Mouse (Mus musculus): ENCODE results near the gene Gapvd1. TPM values are rescaled to one million over a fixed set of nuclear protein-coding genes. Genes with fewer than 3 reads are reported as not detected.

Gapvd1 gene
- polyA plus RNA-seq, 1 experiment from 2014 or later = 80.1 TPM

DNA sequence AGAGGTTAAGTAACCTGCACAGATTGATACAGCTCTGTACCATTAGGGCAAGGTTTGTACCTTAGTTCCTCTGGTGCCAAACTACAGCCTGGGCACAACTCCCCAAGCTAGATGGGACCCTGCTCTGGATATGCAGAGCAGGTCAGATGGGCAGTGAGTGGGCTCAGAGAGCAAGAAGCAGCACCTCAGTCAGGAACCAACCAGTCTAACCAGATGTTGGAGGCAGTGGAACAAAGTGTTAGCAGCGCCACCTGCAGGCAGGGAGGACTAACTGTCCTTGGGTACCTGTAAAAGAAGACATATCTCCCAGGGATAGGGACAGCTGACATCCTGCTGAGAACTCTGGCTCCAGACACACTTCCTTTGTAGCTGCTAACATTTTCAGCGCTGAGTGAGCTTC lies 112.7 kb downstream of the Gapvd1 start:
- 35% methylated on average over 2 of the region's 2 CpGs for whole genome bisulfite sequencing
- Histone ChIP-seq H3K4me3 (ENCODE audit: low read depth, low read length) (no peak overlapping the region), H3K4me1 (replicated peaks; ENCODE audit: control insufficient read depth, insufficient read depth, low read length) (peaks cover 6% of the 10 kb centered on the region), H3K36me3 (ENCODE audit: control insufficient read depth, insufficient read depth, low read length) (no peaks in the 10 kb centered on the region), H3K9me3 (ENCODE audit: control insufficient read depth, low read length) (no peaks in the 10 kb centered on the region), H3K27me3 (replicated peaks; ENCODE audit: control insufficient read depth, insufficient read depth, low read length) (no peaks in the 10 kb centered on the region), H3K9ac (ENCODE audit: low read length) (no peak overlapping the region), H3K4me2 (ENCODE audit: low read length) (no peak overlapping the region), H3K27ac (ENCODE audit: low read depth) (no peak overlapping the region)
- peak; percentile 69 for DNase-seq (ENCODE audit: low spot score)
- ATAC-seq (replicated peaks; ENCODE audit: low FRiP score, low TSS enrichment, low read depth) = no peak

DNA sequence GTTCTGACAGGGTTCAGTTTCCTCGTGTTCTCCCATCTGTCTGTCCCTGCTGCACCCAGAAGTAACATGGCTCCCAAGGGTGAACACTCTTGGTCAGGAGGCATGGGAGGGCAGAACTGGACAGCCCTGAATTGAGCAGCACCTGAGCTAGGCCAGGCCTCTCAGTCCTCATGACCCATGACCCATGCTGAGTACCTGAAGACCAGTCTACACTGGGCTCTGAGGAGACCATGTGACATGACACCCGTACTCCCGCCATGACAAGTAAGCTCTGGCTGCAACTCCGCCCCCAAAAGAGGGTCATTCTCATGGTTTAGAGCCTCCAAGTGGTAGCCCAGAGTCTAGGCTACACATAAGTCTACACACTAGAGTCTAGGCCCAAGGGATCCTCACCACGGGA lies 115.3 kb downstream of the Gapvd1 start:
- H3K4me1 ChIP-seq (replicated peaks; ENCODE audit: control insufficient read depth, insufficient read depth, low read length) = no peaks in the 10 kb centered on the region
- no peaks in the 10 kb centered on the region for H3K9me3 ChIP-seq (ENCODE audit: control insufficient read depth, low read length)
- H3K27ac ChIP-seq (ENCODE audit: low read depth) = no peak overlapping the region
- ATAC-seq (replicated peaks; ENCODE audit: low FRiP score, low TSS enrichment, low read depth) (peak; percentile 52; the same call in 1 of the 2 replicates), DNase-seq (ENCODE audit: low spot score) (no peak)
- no peak overlapping the region for H3K9ac ChIP-seq (ENCODE audit: low read length)
- no peaks in the 10 kb centered on the region for H3K36me3 ChIP-seq (ENCODE audit: control insufficient read depth, insufficient read depth, low read length)
- no peak overlapping the region for H3K4me2 ChIP-seq (ENCODE audit: low read length)
- 57% methylated on average over 5 of the region's 5 CpGs for WGBS
- H3K4me3 ChIP-seq (ENCODE audit: low read depth, low read length) = no peak overlapping the region
- H3K27me3 ChIP-seq (replicated peaks; ENCODE audit: control insufficient read depth, insufficient read depth, low read length) = no peaks in the 10 kb centered on the region

DNA sequence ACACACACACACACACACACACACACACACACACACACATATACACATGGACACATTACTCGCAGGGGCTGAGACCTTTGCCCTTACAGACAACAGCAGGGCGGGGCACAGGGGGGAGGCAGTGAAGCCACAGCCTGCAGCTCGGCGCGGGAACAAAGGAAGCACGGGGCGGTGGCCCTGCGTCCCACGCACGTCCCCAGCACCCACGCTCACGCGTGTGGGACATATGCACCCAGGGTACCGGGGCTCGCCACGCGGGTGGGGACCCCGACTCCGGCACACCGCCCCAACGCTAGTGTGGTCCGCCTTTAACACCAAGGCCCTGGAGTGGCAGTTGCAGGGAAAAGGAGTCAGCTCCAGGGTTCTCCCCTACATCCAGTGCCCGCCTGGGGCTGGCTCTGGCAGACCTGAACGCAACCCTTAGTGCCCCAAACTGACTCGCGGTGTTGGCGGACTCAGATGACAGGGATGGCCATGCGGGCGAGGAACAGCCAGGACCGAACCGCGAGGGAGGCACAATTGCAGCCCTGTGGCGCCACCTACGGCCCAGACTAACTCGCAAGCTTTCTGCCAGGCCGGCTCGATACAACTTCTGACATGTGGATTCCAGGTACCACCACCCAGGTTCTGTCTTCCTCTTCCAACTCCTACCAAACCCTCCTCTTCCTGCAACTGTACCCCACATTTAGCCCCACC lies 115.9 kb downstream of the Gapvd1 start:
- Histone ChIP-seq H3K9me3 (ENCODE audit: control insufficient read depth, low read length) (no peaks in the 10 kb centered on the region), H3K4me1 (replicated peaks; ENCODE audit: control insufficient read depth, insufficient read depth, low read length) (no peaks in the 10 kb centered on the region), H3K36me3 (ENCODE audit: control insufficient read depth, insufficient read depth, low read length) (no peaks in the 10 kb centered on the region), H3K4me3 (ENCODE audit: low read depth, low read length) (peak overlapping the region; percentile 18), H3K27ac (ENCODE audit: low read depth) (no peak overlapping the region), H3K27me3 (replicated peaks; ENCODE audit: control insufficient read depth, insufficient read depth, low read length) (no peaks in the 10 kb centered on the region), H3K9ac (ENCODE audit: low read length) (peak overlapping the region; percentile 34; the same call in 1 of the 2 replicates), H3K4me2 (ENCODE audit: low read length) (peak overlapping the region; percentile 54)
- WGBS = 16% methylated on average over 37 of the region's 37 CpGs
- DNase-seq (ENCODE audit: low spot score) (peak; percentile 91), ATAC-seq (replicated peaks; ENCODE audit: low FRiP score, low TSS enrichment, low read depth) (peak; percentile 77)

DNA sequence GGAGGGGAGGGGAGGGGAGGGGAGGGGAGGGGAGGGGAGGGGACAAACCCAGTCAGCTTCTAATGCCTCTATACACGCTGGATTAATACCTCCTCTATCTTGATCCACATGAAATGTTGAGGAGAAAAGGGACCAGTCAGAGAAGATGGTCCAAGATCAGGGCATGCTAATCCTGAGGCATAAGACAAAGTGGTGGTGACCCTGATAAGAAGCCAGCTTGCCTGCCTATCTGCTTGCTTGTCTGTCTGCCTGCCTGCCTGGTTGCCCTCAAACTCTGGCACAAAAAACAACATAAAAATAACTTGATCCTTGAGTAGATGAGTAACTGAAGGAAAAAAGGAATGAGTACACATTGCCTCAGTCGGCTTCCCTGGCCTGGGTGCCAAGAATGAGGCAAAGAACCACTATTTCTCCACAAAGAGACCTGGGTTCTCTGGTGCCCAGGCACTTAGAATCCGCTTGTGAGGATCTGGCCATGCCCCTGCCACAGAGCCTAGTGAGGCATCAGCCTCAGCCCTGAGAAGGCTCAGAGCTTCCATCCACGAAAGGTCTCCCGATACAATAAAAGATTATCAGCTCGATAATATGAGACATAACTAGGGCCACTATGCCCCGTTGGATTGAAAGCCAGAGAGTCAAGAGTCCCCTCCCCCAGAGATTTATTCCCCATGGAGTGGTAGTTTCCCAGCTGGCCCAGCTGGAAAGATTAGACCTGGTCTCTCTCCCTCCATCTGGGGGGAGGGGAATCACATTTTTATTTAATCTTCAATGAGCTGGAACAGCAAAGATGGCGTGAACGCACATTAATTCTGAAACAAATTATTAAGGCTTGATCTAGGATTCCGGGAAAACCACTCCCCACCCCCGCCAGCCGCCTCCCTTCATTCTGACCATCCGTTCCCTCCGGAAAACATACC lies 119.5 kb downstream of the Gapvd1 start:
- Histone ChIP-seq H3K4me2 (ENCODE audit: low read length) (no peak overlapping the region), H3K27me3 (replicated peaks; ENCODE audit: control insufficient read depth, insufficient read depth, low read length) (no peaks in the 10 kb centered on the region), H3K4me1 (replicated peaks; ENCODE audit: control insufficient read depth, insufficient read depth, low read length) (no peaks in the 10 kb centered on the region), H3K9ac (ENCODE audit: low read length) (no peak overlapping the region), H3K9me3 (ENCODE audit: control insufficient read depth, low read length) (no peaks in the 10 kb centered on the region), H3K27ac (ENCODE audit: low read depth) (no peak overlapping the region), H3K4me3 (ENCODE audit: low read depth, low read length) (no peak overlapping the region), H3K36me3 (ENCODE audit: control insufficient read depth, insufficient read depth, low read length) (no peaks in the 10 kb centered on the region)
- ATAC-seq (replicated peaks; ENCODE audit: low FRiP score, low TSS enrichment, low read depth) (no peak), DNase-seq (ENCODE audit: low spot score) (no peak)
- 80% methylated on average over 14 of the region's 14 CpGs for WGBS

DNA sequence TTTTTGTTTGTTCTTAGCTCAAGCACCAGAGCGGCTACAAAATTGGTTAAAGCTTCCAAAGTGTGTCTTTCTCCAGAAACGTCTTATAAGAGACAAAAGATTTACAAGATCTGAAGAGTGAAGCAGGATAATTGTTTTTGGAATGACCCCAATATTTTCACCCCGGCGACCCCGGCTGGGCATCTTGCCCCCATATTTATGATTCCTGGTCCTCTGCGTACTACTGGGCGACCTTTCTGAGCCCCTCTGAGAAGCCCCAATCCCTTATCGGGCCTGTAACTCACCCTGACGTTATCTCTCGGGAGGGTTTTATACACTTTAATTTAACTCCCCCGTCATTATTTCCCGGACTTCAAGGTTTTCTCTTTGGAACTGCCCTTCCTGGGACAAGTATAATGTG lies 123.0 kb downstream of the Gapvd1 start:
- no peak for DNase-seq (ENCODE audit: low spot score)
- ATAC-seq (replicated peaks; ENCODE audit: low FRiP score, low TSS enrichment, low read depth) = no peak
- Histone ChIP-seq H3K36me3 (ENCODE audit: control insufficient read depth, insufficient read depth, low read length) (no peaks in the 10 kb centered on the region), H3K4me3 (ENCODE audit: low read depth, low read length) (no peak overlapping the region), H3K27ac (ENCODE audit: low read depth) (no peak overlapping the region), H3K4me1 (replicated peaks; ENCODE audit: control insufficient read depth, insufficient read depth, low read length) (peaks cover 25% of the 10 kb centered on the region), H3K9ac (ENCODE audit: low read length) (no peak overlapping the region), H3K27me3 (replicated peaks; ENCODE audit: control insufficient read depth, insufficient read depth, low read length) (no peaks in the 10 kb centered on the region), H3K9me3 (ENCODE audit: control insufficient read depth, low read length) (no peaks in the 10 kb centered on the region), H3K4me2 (ENCODE audit: low read length) (no peak overlapping the region)
- 66% methylated on average over 12 of the region's 12 CpGs for WGBS

DNA sequence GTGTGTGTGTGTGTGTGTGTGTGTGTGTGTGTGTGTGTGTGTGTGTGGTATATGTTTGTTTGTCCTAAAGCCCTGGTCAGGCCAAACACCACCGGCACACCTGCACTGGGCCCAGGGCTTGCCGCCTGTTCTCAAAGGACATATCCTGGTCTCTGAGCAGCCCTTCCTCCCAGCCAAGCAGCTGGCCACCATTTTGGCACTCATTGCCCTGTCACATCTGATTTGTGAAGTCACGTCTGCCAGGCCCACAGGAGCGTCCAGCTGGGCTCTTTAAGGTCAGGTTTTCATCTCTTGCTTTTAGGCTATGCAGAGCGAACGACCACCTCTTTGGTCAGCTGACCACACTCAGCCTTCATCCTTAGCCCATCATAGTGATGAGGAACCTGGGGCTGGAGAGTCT lies 124.6 kb downstream of the Gapvd1 start:
- DNase-seq (ENCODE audit: low spot score) = no peak
- Histone ChIP-seq H3K36me3 (ENCODE audit: control insufficient read depth, insufficient read depth, low read length) (no peaks in the 10 kb centered on the region), H3K9ac (ENCODE audit: low read length) (no peak overlapping the region), H3K4me1 (replicated peaks; ENCODE audit: control insufficient read depth, insufficient read depth, low read length) (peaks cover 27% of the 10 kb centered on the region), H3K27ac (ENCODE audit: low read depth) (no peak overlapping the region), H3K4me2 (ENCODE audit: low read length) (no peak overlapping the region), H3K4me3 (ENCODE audit: low read depth, low read length) (no peak overlapping the region), H3K27me3 (replicated peaks; ENCODE audit: control insufficient read depth, insufficient read depth, low read length) (no peaks in the 10 kb centered on the region), H3K9me3 (ENCODE audit: control insufficient read depth, low read length) (no peaks in the 10 kb centered on the region)
- 90% methylated on average over 6 of the region's 6 CpGs for WGBS
- ATAC-seq (replicated peaks; ENCODE audit: low FRiP score, low TSS enrichment, low read depth) = no peak

DNA sequence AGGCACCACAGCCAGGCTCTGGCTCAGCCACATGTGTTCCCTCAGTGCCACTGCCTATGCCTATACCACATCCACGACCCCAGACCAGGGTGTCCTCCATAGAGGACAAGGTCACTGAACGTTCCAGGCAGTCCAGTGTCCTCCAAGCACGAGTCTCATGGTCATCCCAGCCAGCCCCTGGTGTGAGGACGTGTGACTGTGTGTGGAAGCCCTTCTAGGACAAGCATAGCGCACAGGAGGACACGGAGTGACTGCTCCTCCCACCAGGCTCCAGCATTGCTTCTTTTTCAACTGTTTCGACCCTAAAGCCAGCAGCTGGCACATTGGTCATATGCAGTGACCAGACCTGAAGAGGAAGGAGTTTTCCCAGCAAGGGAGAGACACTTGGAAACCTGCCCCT lies 125.3 kb downstream of the Gapvd1 start:
- Histone ChIP-seq H3K9ac (ENCODE audit: low read length) (no peak overlapping the region), H3K9me3 (ENCODE audit: control insufficient read depth, low read length) (no peaks in the 10 kb centered on the region), H3K4me2 (ENCODE audit: low read length) (no peak overlapping the region), H3K36me3 (ENCODE audit: control insufficient read depth, insufficient read depth, low read length) (0 out of 2 replicates have a peak, but pooled peaks cover 4% of the 10 kb centered on the region), H3K4me3 (ENCODE audit: low read depth, low read length) (no peak overlapping the region), H3K4me1 (replicated peaks; ENCODE audit: control insufficient read depth, insufficient read depth, low read length) (peaks cover 27% of the 10 kb centered on the region), H3K27me3 (replicated peaks; ENCODE audit: control insufficient read depth, insufficient read depth, low read length) (no peaks in the 10 kb centered on the region), H3K27ac (ENCODE audit: low read depth) (no peak overlapping the region)
- no peak for ATAC-seq (replicated peaks; ENCODE audit: low FRiP score, low TSS enrichment, low read depth)
- 81% methylated on average over 7 of the region's 7 CpGs for WGBS
- no peak for DNase-seq (ENCODE audit: low spot score)

DNA sequence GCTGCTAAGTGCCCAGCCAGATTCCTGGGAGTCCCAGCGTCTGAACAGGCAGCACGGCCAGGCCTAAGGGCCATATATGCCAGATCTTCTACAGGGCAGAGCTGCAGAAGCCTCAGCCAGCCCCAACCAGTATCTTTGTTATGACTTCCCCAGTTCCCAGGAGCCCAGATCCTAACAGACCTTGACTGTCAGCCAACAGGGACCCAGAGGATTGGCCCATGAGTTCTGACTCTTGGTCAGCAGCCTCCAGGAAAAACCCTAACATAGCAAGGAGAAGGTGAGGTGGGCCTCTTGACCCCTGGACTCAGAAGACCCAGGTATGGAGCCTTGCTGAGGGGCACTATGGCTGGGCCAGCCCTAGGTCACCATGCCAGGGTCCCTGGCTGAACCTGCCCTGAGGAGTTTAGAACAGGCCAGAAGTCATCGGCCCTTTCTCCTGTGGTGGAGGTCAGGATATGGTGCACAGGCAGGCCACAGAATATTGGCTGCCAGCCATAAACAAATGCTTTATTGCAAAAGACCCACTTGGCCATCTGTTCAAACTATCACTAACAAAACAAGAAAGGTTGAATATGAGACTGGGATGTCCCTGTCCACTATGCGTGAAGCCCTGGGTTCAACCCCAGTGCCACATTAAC lies 126.0 kb downstream of the Gapvd1 start:
- 0 out of 2 replicates have a peak, but pooled peaks cover 4% of the 10 kb centered on the region for H3K36me3 ChIP-seq (ENCODE audit: control insufficient read depth, insufficient read depth, low read length)
- no peak overlapping the region for H3K4me2 ChIP-seq (ENCODE audit: low read length)
- H3K9ac ChIP-seq (ENCODE audit: low read length) = no peak overlapping the region
- no peaks in the 10 kb centered on the region for H3K9me3 ChIP-seq (ENCODE audit: control insufficient read depth, low read length)
- H3K4me3 ChIP-seq (ENCODE audit: low read depth, low read length) = no peak overlapping the region
- no peak for ATAC-seq (replicated peaks; ENCODE audit: low FRiP score, low TSS enrichment, low read depth)
- DNase-seq (ENCODE audit: low spot score) = no peak
- peak overlapping the region; percentile 57; the same call in 1 of the 2 replicates for H3K27ac ChIP-seq (ENCODE audit: low read depth)
- 71% methylated on average over 4 of the region's 4 CpGs for WGBS
- H3K4me1 ChIP-seq (replicated peaks; ENCODE audit: control insufficient read depth, insufficient read depth, low read length) = peaks cover 27% of the 10 kb centered on the region
- no peaks in the 10 kb centered on the region for H3K27me3 ChIP-seq (replicated peaks; ENCODE audit: control insufficient read depth, insufficient read depth, low read length)

Measured in intestine, embryonic 14.5 days (tissue).